Mouse (Mus musculus) granulocyte monocyte progenitor cell, adult 5-6 weeks (primary cell): ENCODE data around the gene Pdzd7. TPM values are rescaled to one million over a fixed set of nuclear protein-coding genes. Genes with fewer than 3 reads are reported as not detected.

ENCODE experiments used
- ATAC-seq: replicated peaks from 2 replicates; pipeline ENCODE4 v1.8.0; 2016; ENCODE audit warnings: mild to moderate bottlenecking, moderate TSS enrichment, inconsistent platforms; ENCODE audit not compliant: poor library complexity, severe bottlenecking
- total RNA-seq, 2 experiments: library from RNA; stranded (forward) in 1 of 2; stranded (reverse) in 1 of 2; fragments of 200-712, 200-1000 nt in 1 of 2; fragments of >200 nt in 1 of 2; fragmentation: Nextera tagmentation in 1 of 2; gene quantifications; 2 replicates each; pipeline ENCODE4 v1.2.3; 2014 to 2017

Pdzd7 gene
- total RNA-seq (2014; fragmentation: Nextera tagmentation) (0.24 TPM in 1 of 2 replicates, not detected in the other), total RNA-seq (2017) (not detected in 2 replicates)

DNA sequence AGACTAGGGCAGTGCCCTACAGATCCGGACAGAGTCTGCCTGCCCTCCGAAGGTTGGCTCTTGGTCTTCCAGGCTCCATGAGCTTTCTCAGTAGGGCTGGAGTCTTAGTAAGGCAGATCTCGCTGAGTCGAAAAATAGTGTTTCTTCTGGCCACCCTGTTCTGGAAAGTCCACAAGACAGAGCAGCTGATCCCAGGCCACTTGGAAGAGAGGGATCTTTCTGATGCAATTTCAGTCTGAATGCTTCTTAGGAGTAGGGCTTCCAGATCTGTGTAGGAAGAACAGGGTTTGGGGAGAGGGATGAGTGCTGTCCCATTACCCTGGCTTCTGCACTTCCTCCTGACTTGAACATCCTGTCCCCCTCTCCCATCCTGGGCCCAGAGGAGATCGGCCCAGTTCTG lies at the start of gene Pdzd7:
Gene Pdzd7, minus strand, starts transcription at position 67 of the 400 bp plus-strand sequence.
- no peak for ATAC-seq

DNA sequence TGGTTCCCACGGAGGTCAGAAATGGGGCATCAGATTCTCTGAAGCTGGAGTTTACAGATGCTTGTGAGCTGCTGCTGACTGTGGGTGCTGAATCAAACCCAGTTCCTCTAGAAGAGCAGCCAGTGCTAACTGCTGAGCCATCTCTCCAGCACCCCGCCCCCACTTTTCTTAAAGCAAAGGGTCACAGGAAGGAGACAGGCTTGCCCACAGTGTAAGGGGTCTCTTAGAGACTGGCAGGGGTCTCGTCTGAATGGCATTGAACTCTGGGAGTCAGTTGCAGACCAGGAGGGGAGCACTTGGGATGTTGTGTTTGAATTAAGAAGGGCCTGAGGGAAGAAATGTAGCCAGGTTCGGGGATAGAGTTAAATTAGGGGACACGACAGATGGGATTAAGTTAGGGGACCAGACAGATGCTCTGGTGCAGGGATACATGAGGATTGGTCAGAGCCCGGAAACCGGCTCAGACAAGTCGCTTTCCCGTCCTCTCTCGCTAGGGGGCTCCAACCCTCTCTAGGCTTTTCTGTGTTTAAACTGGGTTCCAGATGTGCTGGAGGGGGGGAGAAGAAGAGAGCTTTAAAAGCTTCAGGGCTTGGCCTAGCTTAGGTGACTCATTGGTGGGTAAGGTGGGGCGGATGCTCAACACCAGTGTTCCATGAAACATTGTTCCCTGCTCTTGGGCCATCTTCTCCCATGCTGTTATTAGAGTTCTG lies 36.5 kb upstream of the Pdzd7 start:
- ATAC-seq = 0 out of 2 replicates have a peak, but pooled peaks have one; percentile 21

- ATAC-seq = peak; percentile 40; the same call in 1 of the 2 replicates
Observed at GRCm38 (mm10) chr19:45081279-45081678, 35.8 kb upstream of the Pdzd7 start.

GRCm38 (mm10) chr19:45080711-45081110 lies 35.2 kb upstream of the Pdzd7 start:
- ATAC-seq = no peak

DNA sequence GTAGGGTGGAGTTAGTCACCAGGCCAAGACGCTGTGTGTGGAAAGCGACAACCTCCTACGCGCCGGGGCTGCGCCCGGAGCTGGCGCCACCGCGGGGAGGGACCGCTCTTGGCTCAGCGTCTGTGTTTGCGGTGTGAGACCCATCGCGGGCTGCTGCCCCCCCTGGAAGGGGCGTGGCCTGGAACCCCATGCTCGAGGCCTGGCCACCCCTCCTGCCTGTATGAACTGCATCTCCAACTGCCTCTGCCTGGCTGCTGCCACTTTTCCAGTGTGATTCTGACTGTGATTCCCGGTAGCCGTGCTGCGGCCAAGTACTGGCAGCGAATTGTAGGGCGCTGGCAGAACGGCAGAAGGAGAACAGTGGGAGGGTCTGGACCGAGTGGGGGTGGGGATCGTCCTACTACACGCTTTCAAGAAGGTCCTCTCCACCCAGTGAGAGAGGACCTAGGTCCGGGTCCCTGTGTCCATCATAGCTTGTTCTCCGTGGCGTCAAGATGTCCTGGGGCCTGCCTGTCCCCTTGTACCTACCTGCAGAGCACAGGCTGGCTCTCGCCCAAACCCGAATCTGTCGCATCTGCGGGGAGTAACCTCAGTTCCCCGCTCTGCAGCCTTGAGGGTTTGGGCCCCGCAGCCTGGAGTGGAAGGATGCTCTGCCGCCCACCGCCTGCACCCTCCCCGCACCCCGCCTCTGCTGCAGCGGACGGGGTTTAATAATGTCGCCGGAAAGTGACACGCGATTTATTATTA lies 34.4 kb upstream of the Pdzd7 start:
- peak; percentile 45 for ATAC-seq

- 0 out of 2 replicates have a peak, but pooled peaks have one; percentile 6 for ATAC-seq
Observed at GRCm38 (mm10) chr19:45078971-45079764, 33.7 kb upstream of the Pdzd7 start.

DNA sequence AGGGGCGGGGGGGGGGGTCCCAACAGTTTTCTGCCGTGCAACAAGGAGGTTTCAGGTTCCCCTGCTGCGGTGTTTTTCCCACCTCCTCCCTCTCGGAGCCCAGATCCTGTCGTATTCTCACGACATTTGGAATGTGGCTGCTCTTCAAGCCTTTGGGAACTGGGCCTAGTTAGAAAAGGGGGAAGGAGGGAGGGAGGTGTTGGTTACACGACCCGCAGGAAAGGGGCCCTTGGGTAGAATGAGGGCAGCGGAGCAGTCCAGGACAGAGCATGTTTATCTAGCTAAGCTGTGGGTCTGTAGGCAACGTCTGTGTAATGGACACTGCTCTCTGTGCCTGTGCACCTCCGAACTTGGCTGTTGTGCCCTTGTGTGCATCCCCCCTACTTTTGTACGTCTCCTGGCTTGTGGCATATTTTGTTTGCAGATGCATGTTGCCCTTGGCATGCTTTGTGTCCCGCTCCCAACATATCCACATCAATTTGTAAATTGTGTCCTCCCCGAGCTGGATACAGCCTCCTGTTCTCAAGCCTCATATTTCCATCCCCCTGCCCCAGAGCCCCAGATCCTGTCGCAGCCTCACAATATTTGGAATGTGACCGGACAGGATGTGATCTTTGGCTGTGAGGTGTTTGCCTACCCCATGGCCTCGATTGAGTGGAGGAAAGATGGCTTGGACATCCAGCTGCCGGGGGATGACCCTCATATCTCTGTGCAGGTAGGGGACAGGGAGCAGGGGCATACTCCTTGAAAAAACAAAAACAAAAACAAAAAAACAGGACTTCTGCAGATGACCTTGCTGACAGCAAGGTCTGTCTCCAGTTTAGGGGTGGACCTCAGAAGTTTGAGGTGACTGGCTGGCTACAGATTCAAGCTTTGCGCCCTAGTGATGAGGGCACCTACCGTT lies 32.5 kb upstream of the Pdzd7 start:
- ATAC-seq = no peak

DNA sequence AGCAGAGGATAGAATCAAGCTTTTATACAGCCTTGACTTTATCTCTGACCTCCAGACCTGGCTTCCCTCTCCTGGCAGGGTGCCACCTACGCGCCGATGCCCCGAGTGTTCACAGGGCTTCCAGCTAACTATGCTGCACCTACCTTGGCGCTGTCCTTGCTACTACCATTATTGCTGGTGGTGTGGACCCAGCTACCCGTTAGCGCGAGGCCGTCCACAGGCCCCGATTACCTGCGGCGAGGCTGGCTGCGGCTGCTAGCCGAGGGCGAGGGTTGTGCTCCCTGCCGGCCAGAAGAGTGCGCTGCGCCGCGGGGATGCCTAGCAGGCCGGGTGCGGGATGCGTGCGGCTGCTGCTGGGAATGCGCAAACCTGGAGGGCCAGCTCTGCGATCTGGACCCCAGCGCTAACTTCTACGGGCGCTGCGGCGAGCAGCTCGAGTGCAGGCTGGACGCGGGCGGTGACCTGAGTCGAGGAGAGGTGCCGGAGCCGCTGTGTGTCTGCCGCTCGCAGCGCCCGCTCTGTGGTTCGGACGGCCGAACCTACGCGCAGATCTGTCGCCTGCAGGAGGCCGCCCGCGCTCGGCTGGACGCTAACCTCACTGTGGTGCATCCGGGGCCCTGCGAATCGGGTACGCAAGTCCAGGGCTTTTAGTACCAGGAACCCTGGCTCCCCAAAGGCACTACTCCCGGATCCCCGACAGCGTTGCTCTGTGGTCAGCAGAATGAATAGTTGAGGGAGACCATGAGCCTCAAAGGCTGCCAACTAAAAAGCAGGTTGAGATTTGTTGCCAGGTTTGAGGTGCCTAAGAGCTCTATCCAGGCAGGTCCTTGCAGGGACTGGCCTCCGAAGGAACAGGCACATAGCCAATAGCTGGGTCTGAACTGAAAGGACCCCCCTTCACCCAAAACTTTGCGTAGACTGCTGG lies 31.3 kb upstream of the Pdzd7 start:
- ATAC-seq = no peak

DNA sequence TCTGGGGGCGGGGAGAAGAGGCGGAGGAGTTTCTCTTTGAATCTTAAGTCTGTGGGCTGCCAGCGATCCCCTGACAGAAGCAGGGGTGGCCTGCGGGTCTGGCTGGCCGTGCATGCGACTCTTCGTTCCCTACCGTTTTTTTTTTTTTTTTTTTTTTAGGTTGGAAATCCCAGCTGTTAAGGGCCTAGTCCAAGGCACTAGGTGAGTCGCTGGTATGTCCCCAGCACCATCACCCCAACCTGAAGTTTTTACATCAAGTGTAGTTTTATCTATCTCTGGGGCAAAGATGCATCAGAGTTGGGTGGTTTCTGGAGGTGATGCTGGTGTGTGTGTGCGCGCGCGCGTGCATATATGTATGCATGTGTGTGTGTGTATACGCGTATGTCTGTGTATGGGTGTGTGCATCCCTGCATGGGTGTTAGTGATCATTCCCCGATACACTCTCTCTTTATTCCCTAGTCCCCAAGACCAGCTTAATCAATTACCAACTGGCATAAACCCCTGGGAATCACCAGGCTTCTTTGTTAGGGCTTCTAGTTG lies 30.6 kb upstream of the Pdzd7 start:
- no peak for ATAC-seq

GRCm38 (mm10) chr19:45075323-45076035 lies 30.0 kb upstream of the Pdzd7 start:
- no peak for ATAC-seq

DNA sequence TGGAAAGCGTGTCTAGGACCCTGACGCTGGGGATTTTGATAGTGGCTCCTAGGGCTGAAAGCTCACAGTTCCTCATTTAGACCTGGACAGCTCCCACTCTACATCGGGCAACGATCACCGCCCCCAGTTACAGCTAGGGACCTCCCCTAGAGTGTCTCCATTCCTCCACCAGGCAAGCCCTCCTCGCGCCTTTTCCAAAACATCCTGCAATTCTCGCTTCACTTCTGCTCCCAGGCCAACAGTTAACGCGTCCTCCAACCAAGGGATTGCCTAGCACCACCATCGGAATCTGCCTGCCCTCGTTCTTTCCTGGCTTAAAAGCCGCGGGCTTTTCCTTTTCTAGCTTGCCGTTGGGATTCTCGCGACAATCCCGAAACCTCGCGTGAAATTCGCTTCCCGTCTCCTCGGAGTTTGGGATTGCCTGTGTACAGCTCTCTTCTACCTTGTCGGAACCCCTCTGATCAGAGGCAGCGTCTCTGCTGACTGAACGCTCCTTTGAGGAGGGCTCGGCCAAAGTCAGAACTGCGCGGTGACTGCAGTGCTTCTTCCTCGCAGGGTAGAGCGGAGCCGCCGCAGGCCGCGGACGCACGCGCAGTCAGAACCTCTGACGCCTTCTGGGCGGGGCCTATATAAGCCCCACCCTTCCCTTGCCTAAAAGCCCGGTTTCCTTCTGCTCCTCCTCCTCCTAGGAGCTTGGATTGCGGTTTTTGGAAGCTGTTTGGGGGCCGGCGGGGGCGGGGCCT lies 29.2 kb upstream of the Pdzd7 start, which contains the start of gene Kazald1:
Gene Kazald1, plus strand, starts transcription at position 662 of the 743 bp plus-strand sequence.
- peak; percentile 57 for ATAC-seq

DNA sequence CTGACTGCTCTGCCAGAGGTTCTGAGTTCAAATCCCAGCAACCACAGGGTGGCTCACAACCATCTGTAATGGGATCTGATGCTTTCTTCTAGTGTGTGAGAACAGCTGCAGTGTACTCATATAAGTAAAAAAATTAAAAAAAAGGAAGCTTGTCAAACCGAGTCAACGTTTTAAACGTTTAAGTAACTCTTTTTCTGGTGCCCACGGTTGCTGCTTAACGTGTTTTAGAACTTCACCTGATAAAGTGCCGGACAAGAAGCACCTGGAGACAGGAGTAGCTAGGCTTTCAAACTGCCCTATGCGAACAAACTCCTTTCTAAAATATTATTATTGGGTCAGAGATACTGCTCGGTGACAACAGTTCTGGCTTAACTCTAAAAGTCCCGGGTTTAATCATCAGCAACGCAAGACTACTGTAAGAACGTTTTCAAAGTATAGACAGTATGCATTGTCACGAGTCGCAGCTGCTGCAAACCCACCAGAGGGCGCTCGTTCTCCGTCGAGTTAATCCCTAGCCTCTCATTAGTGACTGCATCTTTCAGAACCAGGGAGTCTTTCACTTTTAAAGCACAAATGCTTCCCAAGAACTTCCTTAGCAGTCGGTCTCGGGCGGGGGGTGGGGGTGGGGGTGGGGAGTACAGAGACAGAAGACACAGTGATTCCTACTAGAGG lies 28.5 kb upstream of the Pdzd7 start:
- ATAC-seq = 0 out of 2 replicates have a peak, but pooled peaks have one; percentile 13

DNA sequence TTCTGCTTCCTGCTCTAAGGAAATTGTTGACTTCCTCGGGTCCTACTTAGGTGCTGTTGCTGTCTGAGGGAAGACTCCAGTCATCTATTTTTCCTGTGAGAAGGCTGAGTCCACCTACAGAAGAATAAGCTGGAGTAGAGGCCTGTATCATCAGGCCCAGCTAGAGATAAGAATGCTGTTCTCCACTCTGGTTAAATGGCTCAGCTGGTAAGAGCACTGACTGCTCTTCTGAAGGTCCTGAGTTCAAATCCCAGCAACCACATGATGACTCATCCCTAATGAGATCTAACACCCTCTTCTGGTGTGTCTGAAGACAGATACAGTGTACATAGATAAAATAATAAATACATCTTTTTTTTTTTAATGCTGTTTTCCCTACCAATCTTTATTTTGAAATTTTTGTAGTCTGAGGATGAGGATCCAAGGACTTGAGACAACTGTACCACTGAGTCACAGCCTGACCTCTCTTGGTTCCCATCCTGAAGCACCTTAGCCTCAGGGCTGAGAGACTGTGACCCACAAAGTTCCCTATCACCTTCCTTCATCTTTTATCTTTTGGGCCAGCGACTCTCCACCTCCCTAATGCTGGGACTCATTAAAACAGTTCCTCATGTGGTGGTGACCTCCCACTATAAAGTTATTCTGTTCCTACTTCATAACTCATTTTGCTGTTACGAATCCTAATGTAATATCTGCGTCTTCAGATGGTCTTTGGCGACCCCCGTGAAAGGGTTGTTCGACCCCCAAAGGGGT lies 22.4 kb upstream of the Pdzd7 start:
- ATAC-seq = no peak

GRCm38 (mm10) chr19:45067170-45067569 lies 21.7 kb upstream of the Pdzd7 start:
- no peak for ATAC-seq

- ATAC-seq = no peak
Observed at GRCm38 (mm10) chr19:45065226-45065625, 19.7 kb upstream of the Pdzd7 start.
